Mouse (Mus musculus): ENCODE data around the gene Hspa12a. TPM values are rescaled to one million over a fixed set of nuclear protein-coding genes. Genes with fewer than 3 reads are reported as not detected.

Hspa12a gene
- total RNA-seq, 2 experiments from 2014 or later: 256 to 270 TPM

- DNase-seq (ENCODE audit: low spot score in 2 of 2): no peak
These were observed 82.2 kb downstream of the Hspa12a start for GRCm38 (mm10) chr19:58861174-58861760.

GRCm38 (mm10) chr19:58860255-58861173, 82.9 kb downstream of the Hspa12a start:
- DNase-seq (ENCODE audit: low spot score in 2 of 2): peak; percentile 77 to 81

- no peak for DNase-seq (ENCODE audit: low spot score in 2 of 2)
These were observed 83.6 kb downstream of the Hspa12a start for GRCm38 (mm10) chr19:58859831-58860254.

GRCm38 (mm10) chr19:58859357-58859756, 84.1 kb downstream of the Hspa12a start:
- DNase-seq (ENCODE audit: low spot score in 2 of 2): no peak

GRCm38 (mm10) chr19:58856129-58856855, 87.2 kb downstream of the Hspa12a start:
- no peak for DNase-seq (ENCODE audit: low spot score in 2 of 2)

GRCm38 (mm10) chr19:58854899-58855298, 88.6 kb downstream of the Hspa12a start:
- no peak for DNase-seq (ENCODE audit: low spot score in 2 of 2)

GRCm38 (mm10) chr19:58853036-58853735, 90.3 kb downstream of the Hspa12a start:
- no peak for DNase-seq (ENCODE audit: low spot score in 2 of 2)

- DNase-seq (ENCODE audit: low spot score in 2 of 2): no peak
These were observed 92.6 kb downstream of the Hspa12a start for GRCm38 (mm10) chr19:58850719-58851466.

- no peak for DNase-seq (ENCODE audit: low spot score in 2 of 2)
These were observed 93.9 kb downstream of the Hspa12a start for GRCm38 (mm10) chr19:58849333-58850131.

GRCm38 (mm10) chr19:58843606-58844005, 99.8 kb downstream of the Hspa12a start:
- no peak for DNase-seq (ENCODE audit: low spot score in 2 of 2)

- no peak for DNase-seq (ENCODE audit: low spot score in 2 of 2)
These were observed 102.7 kb downstream of the Hspa12a start for GRCm38 (mm10) chr19:58840721-58841271.

- DNase-seq (ENCODE audit: low spot score in 2 of 2): no peak
These were observed 103.6 kb downstream of the Hspa12a start for GRCm38 (mm10) chr19:58839806-58840205.

GRCm38 (mm10) chr19:58839345-58839744, 104.1 kb downstream of the Hspa12a start:
- DNase-seq (ENCODE audit: low spot score in 2 of 2): no peak

GRCm38 (mm10) chr19:58838706-58839105, 104.7 kb downstream of the Hspa12a start:
- DNase-seq (ENCODE audit: low spot score in 2 of 2): no peak

GRCm38 (mm10) chr19:58833639-58834180, 109.7 kb downstream of the Hspa12a start:
- DNase-seq (ENCODE audit: low spot score in 2 of 2): no peak

GRCm38 (mm10) chr19:58832988-58833387, 110.5 kb downstream of the Hspa12a start:
- no peak for DNase-seq (ENCODE audit: low spot score in 2 of 2)

- DNase-seq (ENCODE audit: low spot score in 2 of 2): no peak
These were observed 112.1 kb downstream of the Hspa12a start for GRCm38 (mm10) chr19:58831280-58831922.

GRCm38 (mm10) chr19:58830182-58830581, 113.3 kb downstream of the Hspa12a start:
- DNase-seq (ENCODE audit: low spot score in 2 of 2): peak in 1 of 2 experiments; percentile 66
